Mouse (Mus musculus): ENCODE data around the gene Npy4r. TPM values are rescaled to one million over a fixed set of nuclear protein-coding genes. Genes with fewer than 3 reads are reported as not detected.

Npy4r gene
- not detected in 4 replicates for total RNA-seq (2023)

DNA sequence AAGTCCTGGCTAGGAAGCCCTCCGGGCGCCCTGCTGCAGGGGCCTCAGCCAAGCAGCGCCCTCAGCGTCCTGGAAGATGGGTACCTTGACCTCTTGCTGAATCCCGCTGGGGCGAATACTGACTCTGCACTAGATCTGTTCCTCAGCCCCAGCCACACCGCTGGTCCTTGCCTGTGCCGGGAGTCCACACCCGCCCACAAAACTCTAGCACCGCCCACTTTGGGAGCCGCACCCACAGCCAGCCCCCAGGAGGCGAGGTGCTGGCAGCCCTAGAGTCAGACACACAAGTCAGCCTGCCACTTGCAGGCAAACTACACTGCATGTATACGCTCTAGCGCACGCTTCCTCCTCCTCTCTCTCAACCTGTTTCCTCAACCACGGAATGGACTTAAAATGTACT, at the start of gene Npy4r:
Npy4r (minus strand) TSS at position 148 of the 400 bp plus-strand sequence.

DNA sequence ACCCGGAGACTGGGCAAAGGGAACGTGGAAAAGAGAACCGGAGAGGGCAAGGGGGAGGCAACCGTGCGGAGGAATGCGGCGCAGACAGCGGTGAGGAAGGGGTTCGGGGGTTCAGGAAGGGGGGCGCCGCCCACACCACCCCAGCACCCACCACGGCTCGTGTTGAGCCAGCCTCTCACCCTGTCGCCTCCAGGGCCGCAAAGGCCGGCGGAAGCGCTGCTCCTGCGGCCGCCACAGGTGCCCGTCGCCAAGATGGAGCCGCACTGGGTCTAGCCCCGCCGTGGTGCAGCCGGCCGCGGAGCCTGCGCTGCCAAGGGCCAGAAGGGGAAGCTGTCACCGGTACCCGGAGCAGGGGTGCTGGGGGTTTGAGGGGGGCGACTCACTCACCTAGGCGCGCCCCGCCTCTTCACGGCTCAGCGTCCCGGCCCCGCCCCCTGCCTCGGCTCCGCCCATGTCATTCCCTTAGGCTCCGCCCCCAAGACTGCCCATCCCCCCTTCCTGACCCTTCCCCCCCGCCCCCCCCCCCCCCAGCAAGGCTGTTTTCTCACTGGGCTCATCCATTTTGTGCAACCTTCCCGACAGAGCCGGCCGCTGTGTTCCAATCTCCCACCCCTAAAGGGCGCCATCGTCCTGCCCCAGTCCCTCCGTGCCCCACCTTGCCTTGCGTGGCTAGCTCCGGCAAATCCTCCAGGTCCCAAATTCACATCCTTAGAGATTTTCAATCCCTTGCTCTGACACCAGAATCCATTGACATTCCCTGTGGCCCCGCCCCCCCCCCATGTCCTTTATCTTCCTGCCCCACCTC, 49.1 kb upstream of the Npy4r start, which contains the start of gene Gprin2:
Gprin2 (minus strand) TSS at position 423 of the 805 bp plus-strand sequence.

GRCm38 (mm10) chr14:34102601-34103000, 49.7 kb downstream of the Npy4r start, which contains the start of gene A630023A22Rik:
TSS of gene A630023A22Rik (minus strand) at chr14:34102754.

Other genes starting within 250 kb of the Npy4r start
- gene Gdf10, start 228.9 kb downstream of the Npy4r start, total RNA-seq (2023) = not detected in 4 replicates
- not detected in 4 replicates for gene Gdf2, start 211.4 kb downstream of the Npy4r start, total RNA-seq (2023)
- not detected in 4 replicates for gene Rbp3, start 198.5 kb downstream of the Npy4r start, total RNA-seq (2023)
- gene Zfp488, start 173.7 kb downstream of the Npy4r start, total RNA-seq (2023) = 0.14 to 0.44 TPM (median 0.41 TPM) in 4 replicates
- not detected in 4 replicates for gene Gm30083, start 137.3 kb downstream of the Npy4r start, total RNA-seq (2023)
- gene Gm5460, start 135.7 kb downstream of the Npy4r start, total RNA-seq (2023) = not detected in 4 replicates
- gene Antxrl, start 99.8 kb downstream of the Npy4r start, total RNA-seq (2023) = not detected in 4 replicates
- not detected in 4 replicates for gene Anxa8, start 66.5 kb downstream of the Npy4r start, total RNA-seq (2023)
- gene A630023A22Rik, start 49.7 kb downstream of the Npy4r start, total RNA-seq (2023) = not detected in 4 replicates
- gene Gprin2, start 49.2 kb upstream of the Npy4r start, total RNA-seq (2023) = 0.06 to 0.12 TPM (median 0.09 TPM) in 3 of 4 replicates, not detected in the other
- not detected in 4 replicates for gene Syt15, start 67.1 kb upstream of the Npy4r start, total RNA-seq (2023)
- gene Shld2, start 158.0 kb upstream of the Npy4r start, total RNA-seq (2023) = 24.0 to 31.4 TPM (median 25.4 TPM) in 4 replicates
- 104 to 120 TPM (median 108 TPM) in 4 replicates for gene Glud1, start 158.2 kb upstream of the Npy4r start, total RNA-seq (2023)
- gene Fam25c, start 202.9 kb upstream of the Npy4r start, total RNA-seq (2023) = not detected in 4 replicates
- gene Sncg, start 222.3 kb upstream of the Npy4r start, total RNA-seq (2023) = not detected in 4 replicates
- gene Mmrn2, start 223.0 kb upstream of the Npy4r start, total RNA-seq (2023) = not detected in 4 replicates

Measured in B cell, adult 62 days (primary cell).